Mouse (Mus musculus): ENCODE data around the gene Herc3. TPM values are rescaled to one million over a fixed set of nuclear protein-coding genes. Genes with fewer than 3 reads are reported as not detected.
"Not testable (repeated sequence)": the region's sequence is repeated elsewhere in the genome, so short reads cannot be mapped to it uniquely, and the experiment has no call there.

Herc3 gene
- 0.05 TPM in 1 of 2 replicates, not detected in the other for polyA plus RNA-seq (2012)

DNA sequence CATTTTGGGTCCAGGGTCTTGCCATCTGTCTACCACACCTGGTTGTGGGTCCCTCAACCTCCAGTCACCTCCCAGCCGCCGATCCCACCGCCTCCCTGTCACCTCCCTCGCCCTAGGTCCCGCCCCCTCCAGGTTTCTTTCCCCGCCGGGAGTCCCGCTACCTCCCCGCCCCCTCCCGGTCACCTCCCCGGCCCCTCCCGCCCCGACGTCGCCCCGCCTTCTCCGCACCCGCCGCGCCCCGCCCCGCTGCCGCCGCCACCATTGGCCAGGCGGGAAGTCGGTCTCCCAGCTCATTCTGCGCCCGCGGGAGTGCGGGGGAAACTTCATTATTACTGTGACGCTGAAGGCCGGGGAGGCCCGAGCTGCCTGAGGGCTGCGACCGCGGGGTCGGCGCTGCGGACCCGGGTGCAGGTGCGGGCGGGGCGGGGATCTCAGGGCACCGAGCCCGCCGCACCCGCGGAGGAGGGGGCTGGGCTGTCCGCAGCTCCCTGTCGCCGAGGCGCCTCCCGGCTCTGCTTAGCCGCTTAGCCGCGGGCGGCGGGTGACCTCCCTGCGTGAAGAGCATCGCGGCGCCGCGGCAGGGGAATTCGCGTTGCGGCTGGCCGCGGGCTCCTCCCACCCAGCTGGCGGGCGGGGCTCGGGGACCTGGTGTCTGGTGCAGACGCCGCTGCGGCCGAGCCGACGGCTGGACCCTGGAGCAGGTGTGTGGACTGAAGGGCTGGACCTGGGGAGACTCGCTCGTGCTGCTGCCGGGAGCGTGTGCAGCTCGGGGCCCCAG lies at the start of gene Herc3:
Gene Herc3 (plus strand): TSS at position 234 of the 778 bp plus-strand sequence.
- Histone ChIP-seq H3K4me3 (replicated peaks) (peak within 1 kb of the TSS; percentile 74), H3K27me3 (ENCODE audit: control insufficient read depth) (peaks cover 19% of the 10 kb centered on the region), H3K9me3 (ENCODE audit: control insufficient read depth, low read length) (no peaks in the 10 kb centered on the region), H3K4me1 (ENCODE audit: control insufficient read depth) (peaks cover 16% of the 10 kb centered on the region), H3K36me3 (ENCODE audit: control insufficient read depth) (no peaks in the 10 kb centered on the region)
- no peak for TF ChIP-seq GATA1 (IDR thresholded peaks at IDR 0.05; ENCODE audit: low read length)

DNA sequence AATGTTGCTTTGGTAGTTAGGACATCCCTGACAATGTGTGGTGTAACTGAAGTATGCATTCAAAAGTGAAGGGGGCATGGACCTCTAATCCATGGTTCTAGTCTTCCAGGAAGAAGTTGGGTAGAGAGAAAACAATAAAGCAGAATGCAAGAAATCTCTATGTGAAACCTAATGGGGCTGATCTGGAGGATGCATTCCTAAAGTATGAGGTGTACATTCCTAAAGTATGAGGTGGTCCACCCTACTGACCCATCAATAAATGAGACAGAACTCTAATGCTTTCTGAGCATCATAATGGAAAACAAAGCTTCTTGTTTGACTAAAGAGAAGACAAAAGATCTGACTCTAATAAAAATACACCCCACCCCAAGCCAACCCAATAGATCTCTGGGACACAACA lies 29.9 kb upstream of the Herc3 start:
- H3K27me3 ChIP-seq (ENCODE audit: control insufficient read depth), result no peaks in the 10 kb centered on the region
- no peaks in the 10 kb centered on the region for H3K4me1 ChIP-seq (ENCODE audit: control insufficient read depth)
- no peaks in the 10 kb centered on the region for H3K36me3 ChIP-seq (ENCODE audit: control insufficient read depth)
- H3K4me3 ChIP-seq (replicated peaks), result no peak overlapping the region
- no peak for TF ChIP-seq GATA1 (IDR thresholded peaks at IDR 0.05; ENCODE audit: low read length)
- no peak for TF ChIP-seq TAL1 (IDR thresholded peaks at IDR 0.05; ENCODE audit: low read length)
- no peaks in the 10 kb centered on the region for H3K9me3 ChIP-seq (ENCODE audit: control insufficient read depth, low read length)

DNA sequence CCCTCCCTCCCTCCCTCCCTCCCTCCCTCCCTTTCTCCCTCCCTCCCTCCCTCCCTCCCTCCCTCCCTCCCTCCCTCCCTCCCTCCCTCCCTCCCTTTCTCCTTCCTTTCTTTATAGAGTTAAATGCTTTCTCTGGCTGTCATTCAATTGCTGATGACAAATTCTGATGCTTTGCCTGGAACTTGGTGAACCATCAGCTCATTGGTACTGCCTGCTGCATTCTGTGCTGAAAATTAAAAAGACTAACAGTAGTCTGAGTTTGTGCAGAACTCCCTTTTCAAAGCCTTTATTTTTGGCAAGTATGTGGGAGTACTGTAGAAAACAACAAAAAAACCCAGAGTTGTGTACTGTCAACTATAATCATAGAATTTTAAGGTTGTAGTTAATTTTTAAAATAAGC lies 16.9 kb upstream of the Herc3 start:
- TF ChIP-seq TAL1 (IDR thresholded peaks at IDR 0.05; ENCODE audit: low read length), result no peak
- no peak for TF ChIP-seq GATA1 (IDR thresholded peaks at IDR 0.05; ENCODE audit: low read length)
- Histone ChIP-seq H3K36me3 (ENCODE audit: control insufficient read depth) (no peaks in the 10 kb centered on the region), H3K27me3 (ENCODE audit: control insufficient read depth) (no peaks in the 10 kb centered on the region), H3K4me1 (ENCODE audit: control insufficient read depth) (no peaks in the 10 kb centered on the region), H3K4me3 (replicated peaks) (no peak overlapping the region), H3K9me3 (ENCODE audit: control insufficient read depth, low read length) (no peaks in the 10 kb centered on the region)

DNA sequence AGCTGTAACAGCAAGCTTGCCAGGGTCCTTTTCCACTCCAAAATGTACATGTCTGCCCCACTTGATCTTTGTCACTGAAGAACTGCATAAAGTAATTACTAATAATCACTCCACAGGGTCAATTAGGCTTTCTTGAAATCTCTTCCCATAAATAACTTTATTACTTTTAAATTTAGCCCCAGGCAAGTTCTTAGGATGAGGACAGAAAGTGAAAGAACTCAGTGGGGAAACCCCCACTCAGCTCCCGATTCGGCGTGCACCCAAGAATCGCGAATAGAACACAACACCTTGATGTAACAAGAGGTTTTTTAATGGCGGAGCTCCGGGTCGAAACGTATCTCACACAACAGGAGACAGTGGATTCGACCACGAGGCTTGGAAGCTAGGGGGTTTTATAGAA lies 14.2 kb upstream of the Herc3 start:
- H3K27me3 ChIP-seq (ENCODE audit: control insufficient read depth); H3K36me3 ChIP-seq (ENCODE audit: control insufficient read depth); H3K4me1 ChIP-seq (ENCODE audit: control insufficient read depth); H3K9me3 ChIP-seq (ENCODE audit: control insufficient read depth, low read length); H3K4me3 ChIP-seq (replicated peaks): not testable (repeated sequence)

DNA sequence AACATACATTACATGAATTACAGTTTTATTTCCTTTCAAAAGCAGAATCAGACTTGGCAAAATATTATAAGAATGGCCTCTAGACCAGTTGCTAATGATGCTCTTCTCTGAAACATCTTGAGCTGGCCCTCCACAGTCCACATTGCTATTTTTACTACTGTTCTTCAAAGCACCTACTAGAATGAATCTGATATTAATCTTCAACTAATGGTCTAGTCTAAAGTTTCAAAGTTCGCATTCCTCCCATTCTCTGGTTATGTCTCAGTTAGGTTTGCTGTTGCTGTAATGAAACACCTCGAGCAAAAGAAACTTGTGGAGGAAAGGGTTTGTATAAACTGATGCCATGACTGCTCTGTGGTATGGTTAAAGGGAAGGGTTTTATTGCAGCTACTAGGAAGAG lies 5.6 kb upstream of the Herc3 start:
- TF ChIP-seq TAL1 (IDR thresholded peaks at IDR 0.05; ENCODE audit: low read length), result no peak
- TF ChIP-seq GATA1 (IDR thresholded peaks at IDR 0.05; ENCODE audit: low read length), result no peak
- no peak overlapping the region for H3K4me3 ChIP-seq (replicated peaks)
- no peaks in the 10 kb centered on the region for H3K9me3 ChIP-seq (ENCODE audit: control insufficient read depth, low read length)
- peaks cover 5% of the 10 kb centered on the region for H3K27me3 ChIP-seq (ENCODE audit: control insufficient read depth)
- no peaks in the 10 kb centered on the region for H3K4me1 ChIP-seq (ENCODE audit: control insufficient read depth)
- H3K36me3 ChIP-seq (ENCODE audit: control insufficient read depth), result no peaks in the 10 kb centered on the region

DNA sequence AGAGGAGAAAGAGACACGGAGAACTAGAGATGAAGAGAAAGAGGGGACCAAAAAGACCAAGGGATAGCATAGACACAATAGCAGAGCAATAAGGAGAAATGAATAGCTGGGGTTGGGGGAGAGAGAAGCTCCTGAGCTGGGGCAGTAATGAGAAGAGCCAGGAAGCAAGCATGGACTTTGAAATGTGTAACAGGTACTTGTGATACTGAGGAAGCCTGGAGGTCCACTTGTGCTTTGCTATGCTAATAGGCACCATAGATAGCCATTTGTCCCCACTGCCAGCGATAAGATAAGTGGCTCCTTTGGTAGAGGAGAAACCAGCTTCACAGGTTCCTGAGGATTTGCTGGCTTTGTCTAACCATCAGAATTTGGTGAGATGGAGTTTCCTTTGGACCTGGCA lies 5.2 kb upstream of the Herc3 start:
- TF ChIP-seq TAL1 (IDR thresholded peaks at IDR 0.05; ENCODE audit: low read length) (no peak), GATA1 (IDR thresholded peaks at IDR 0.05; ENCODE audit: low read length) (no peak)
- no peak overlapping the region for H3K4me3 ChIP-seq (replicated peaks)
- peaks cover 8% of the 10 kb centered on the region for H3K27me3 ChIP-seq (ENCODE audit: control insufficient read depth)
- peaks cover 4% of the 10 kb centered on the region for H3K4me1 ChIP-seq (ENCODE audit: control insufficient read depth)
- no peaks in the 10 kb centered on the region for H3K36me3 ChIP-seq (ENCODE audit: control insufficient read depth)
- no peaks in the 10 kb centered on the region for H3K9me3 ChIP-seq (ENCODE audit: control insufficient read depth, low read length)

DNA sequence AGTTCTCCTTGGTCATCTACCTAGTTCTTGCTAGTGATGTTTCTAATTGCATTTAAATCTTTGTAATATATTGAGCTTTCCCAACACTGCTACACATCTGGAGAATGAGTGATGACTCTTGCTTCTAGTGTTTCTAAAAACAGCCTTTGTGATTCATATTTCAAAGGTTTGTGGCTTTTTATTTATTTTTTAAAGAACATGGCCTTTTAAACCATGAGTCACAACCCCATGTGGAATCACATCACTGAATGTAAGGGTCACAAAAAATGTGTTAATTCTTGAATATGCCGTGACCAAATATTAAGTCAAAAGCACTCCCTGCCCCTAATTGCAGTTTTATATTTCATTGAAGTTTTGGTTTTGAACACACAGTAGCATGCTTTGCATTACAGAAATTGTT lies 2.7 kb upstream of the Herc3 start:
- TF ChIP-seq TAL1 (IDR thresholded peaks at IDR 0.05; ENCODE audit: low read length), result no peak
- TF ChIP-seq GATA1 (IDR thresholded peaks at IDR 0.05; ENCODE audit: low read length), result no peak
- Histone ChIP-seq H3K4me3 (replicated peaks) (no peak overlapping the region), H3K4me1 (ENCODE audit: control insufficient read depth) (peaks cover 16% of the 10 kb centered on the region), H3K36me3 (ENCODE audit: control insufficient read depth) (no peaks in the 10 kb centered on the region), H3K9me3 (ENCODE audit: control insufficient read depth, low read length) (no peaks in the 10 kb centered on the region), H3K27me3 (ENCODE audit: control insufficient read depth) (peaks cover 19% of the 10 kb centered on the region)

DNA sequence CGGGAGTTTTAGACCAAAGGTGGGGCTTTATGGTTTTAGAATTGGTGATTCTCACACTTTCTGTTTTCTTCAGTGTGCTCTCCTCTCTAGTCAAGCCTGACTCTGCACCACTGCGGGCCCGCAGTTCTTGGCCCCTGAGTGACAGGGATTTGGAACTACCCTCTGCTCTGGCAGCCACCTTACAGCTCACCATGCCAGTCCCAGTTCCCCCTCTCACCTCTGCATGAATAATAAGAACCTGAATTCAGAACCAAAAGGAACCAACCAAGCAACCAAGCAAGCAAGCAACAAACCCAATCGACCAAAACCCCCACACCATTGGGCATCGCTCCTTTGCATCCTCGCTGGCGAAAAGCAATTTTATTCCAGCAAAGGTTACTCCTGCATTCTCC lies 429 bp upstream of the Herc3 start:
- TF ChIP-seq GATA1 (IDR thresholded peaks at IDR 0.05; ENCODE audit: low read length), result no peak
- no peak for TF ChIP-seq TAL1 (IDR thresholded peaks at IDR 0.05; ENCODE audit: low read length)
- no peaks in the 10 kb centered on the region for H3K36me3 ChIP-seq (ENCODE audit: control insufficient read depth)
- peaks cover 19% of the 10 kb centered on the region for H3K27me3 ChIP-seq (ENCODE audit: control insufficient read depth)
- H3K4me3 ChIP-seq (replicated peaks), result peak overlapping the region; percentile 74
- peaks cover 16% of the 10 kb centered on the region for H3K4me1 ChIP-seq (ENCODE audit: control insufficient read depth)
- H3K9me3 ChIP-seq (ENCODE audit: control insufficient read depth, low read length), result no peaks in the 10 kb centered on the region

DNA sequence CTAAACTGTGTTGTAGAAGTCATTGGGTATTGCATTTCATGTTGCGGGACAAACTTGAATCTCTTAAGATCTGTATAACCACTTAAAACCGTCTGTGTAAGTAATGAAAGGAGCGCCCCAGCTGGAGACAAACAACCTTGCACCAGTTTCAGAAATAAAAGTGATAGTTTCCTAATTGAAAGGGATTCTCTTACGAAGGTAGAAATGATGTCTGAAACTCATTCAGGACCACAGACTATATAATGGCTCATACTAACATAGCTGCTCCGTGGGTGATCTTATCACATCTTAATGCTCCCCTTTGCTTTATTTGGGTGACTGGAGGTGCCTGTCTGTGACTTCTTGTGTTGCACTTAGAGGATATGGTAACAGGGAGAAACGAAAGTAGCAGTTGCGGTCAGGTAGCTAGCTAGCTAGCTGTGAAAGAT lies 1.3 kb downstream of the Herc3 start:
- Histone ChIP-seq H3K4me3 (replicated peaks) (no peak overlapping the region), H3K9me3 (ENCODE audit: control insufficient read depth, low read length) (no peaks in the 10 kb centered on the region), H3K4me1 (ENCODE audit: control insufficient read depth) (peaks cover 16% of the 10 kb centered on the region), H3K27me3 (ENCODE audit: control insufficient read depth) (peaks cover 19% of the 10 kb centered on the region), H3K36me3 (ENCODE audit: control insufficient read depth) (no peaks in the 10 kb centered on the region)
- no peak for TF ChIP-seq GATA1 (IDR thresholded peaks at IDR 0.05; ENCODE audit: low read length)

DNA sequence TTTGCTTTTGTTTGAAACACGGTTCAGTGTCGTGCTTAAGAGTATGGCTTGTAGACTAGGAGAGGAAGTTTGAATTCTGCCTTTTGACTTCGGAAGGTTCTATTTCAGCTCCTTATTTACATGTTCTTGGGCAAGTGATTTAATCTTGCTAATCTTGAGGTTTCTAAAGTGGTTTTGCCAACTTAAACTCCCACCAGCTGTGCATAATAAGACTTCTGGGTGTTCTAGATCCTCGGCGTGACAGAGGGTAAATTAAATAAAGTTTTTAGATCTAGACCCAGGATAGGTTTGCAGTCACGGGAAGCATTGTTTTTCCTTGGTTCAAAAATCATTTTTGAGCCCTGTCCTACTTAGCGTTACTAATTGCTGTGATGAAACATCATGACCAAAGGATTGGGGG lies 3.2 kb downstream of the Herc3 start:
- no peak overlapping the region for H3K4me3 ChIP-seq (replicated peaks)
- no peaks in the 10 kb centered on the region for H3K36me3 ChIP-seq (ENCODE audit: control insufficient read depth)
- no peak for TF ChIP-seq GATA1 (IDR thresholded peaks at IDR 0.05; ENCODE audit: low read length)
- peaks cover 19% of the 10 kb centered on the region for H3K27me3 ChIP-seq (ENCODE audit: control insufficient read depth)
- H3K9me3 ChIP-seq (ENCODE audit: control insufficient read depth, low read length), result no peaks in the 10 kb centered on the region
- peaks cover 16% of the 10 kb centered on the region for H3K4me1 ChIP-seq (ENCODE audit: control insufficient read depth)
